Mouse (Mus musculus): ENCODE measurements around the gene Olfr622. TPM values are rescaled to one million over a fixed set of nuclear protein-coding genes. Genes with fewer than 3 reads are reported as not detected.

The Olfr622 gene
- not detected in 2 replicates for polyA plus RNA-seq (2015; fragmentation: Nextera tagmentation; extraction: Ambion mirVana)

DNA sequence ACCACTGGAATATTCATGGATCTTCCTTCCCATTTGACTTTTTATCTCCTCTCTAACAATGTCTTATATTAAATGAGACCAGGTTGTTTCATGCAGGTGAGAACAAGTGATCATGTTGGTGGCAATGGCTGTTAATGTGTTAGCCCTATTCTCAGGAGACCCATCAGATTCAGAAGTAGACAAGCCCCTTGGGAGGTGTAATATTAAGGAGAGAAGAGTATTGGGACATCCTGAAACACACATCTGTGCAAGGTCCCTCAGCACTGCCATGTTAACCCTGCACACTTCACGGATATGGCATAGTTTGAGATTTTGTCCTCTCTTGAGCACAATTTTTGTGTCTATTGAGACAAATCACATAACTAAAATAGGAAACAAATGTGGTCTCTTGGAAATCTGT is at the start of gene Olfr622:
TSS of gene Olfr622 (minus strand) at position 101 of the 400 bp plus-strand sequence.
- no peak for ATAC-seq
- Histone ChIP-seq H3K36me3 (ENCODE audit: control insufficient read depth, insufficient read depth) (no peaks in the 10 kb centered on the region), H3K4me3 (ENCODE audit: low read depth, low read length) (no peak within 1 kb of the TSS), H3K27ac (ENCODE audit: low read depth, low read length) (no peak within 1 kb of the TSS), H3K9ac (ENCODE audit: low read depth, low read length) (no peak within 1 kb of the TSS), H3K4me1 (replicated peaks; ENCODE audit: control insufficient read depth, insufficient read depth, low read length) (no peaks in the 10 kb centered on the region), H3K4me2 (replicated peaks; ENCODE audit: low read depth) (no peak within 1 kb of the TSS), H3K9me3 (ENCODE audit: control insufficient read depth) (no peaks in the 10 kb centered on the region), H3K27me3 (replicated peaks; ENCODE audit: control insufficient read depth, insufficient read depth, low read length) (no peaks in the 10 kb centered on the region)
- TF ChIP-seq CTCF (IDR thresholded peaks at IDR 0.05; ENCODE audit: low read depth) = no peak
- WGBS = 76% methylated on average over 1 of the region's 1 CpGs

DNA sequence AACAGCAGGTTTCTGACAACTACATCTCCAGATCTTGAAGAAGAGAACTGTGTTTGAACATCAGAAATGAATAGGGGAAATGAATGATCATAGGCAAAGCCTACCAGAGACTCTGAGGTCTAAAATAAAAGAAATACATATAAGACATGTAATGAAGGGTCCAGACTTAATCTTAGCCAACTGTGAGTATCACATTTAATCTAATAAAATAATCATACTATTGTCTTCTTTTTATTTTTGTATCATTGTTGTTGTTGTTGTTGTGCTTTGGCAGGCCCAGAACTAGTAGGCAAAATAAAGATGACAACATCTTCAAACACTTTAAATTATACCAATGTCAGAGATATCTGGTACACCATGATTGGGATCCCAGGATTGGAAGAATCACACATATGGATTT is 39.9 kb upstream of the Olfr622 start, which contains the start of gene Olfr625-ps1:
TSS of gene Olfr625-ps1 (plus strand) at position 301 of the 400 bp plus-strand sequence.
- no peak within 1 kb of the TSS for H3K9ac ChIP-seq (ENCODE audit: low read depth, low read length)
- no peak within 1 kb of the TSS for H3K4me2 ChIP-seq (replicated peaks; ENCODE audit: low read depth)
- H3K27ac ChIP-seq (ENCODE audit: low read depth, low read length) = no peak within 1 kb of the TSS
- no peaks in the 10 kb centered on the region for H3K9me3 ChIP-seq (ENCODE audit: control insufficient read depth)
- H3K4me3 ChIP-seq (ENCODE audit: low read depth, low read length) = no peak within 1 kb of the TSS
- no peaks in the 10 kb centered on the region for H3K36me3 ChIP-seq (ENCODE audit: control insufficient read depth, insufficient read depth)
- TF ChIP-seq CTCF (IDR thresholded peaks at IDR 0.05; ENCODE audit: low read depth) = no peak
- no peak for ATAC-seq
- H3K4me1 ChIP-seq (replicated peaks; ENCODE audit: control insufficient read depth, insufficient read depth, low read length) = no peaks in the 10 kb centered on the region
- no peaks in the 10 kb centered on the region for H3K27me3 ChIP-seq (replicated peaks; ENCODE audit: control insufficient read depth, insufficient read depth, low read length)

- no peak for TF ChIP-seq CTCF (IDR thresholded peaks at IDR 0.05; ENCODE audit: low read depth)
- H3K36me3 ChIP-seq (ENCODE audit: control insufficient read depth, insufficient read depth) = no peaks in the 10 kb centered on the region
- no peak within 1 kb of the TSS for H3K27ac ChIP-seq (ENCODE audit: low read depth, low read length)
- no peaks in the 10 kb centered on the region for H3K9me3 ChIP-seq (ENCODE audit: control insufficient read depth)
- no peak within 1 kb of the TSS for H3K4me3 ChIP-seq (ENCODE audit: low read depth, low read length)
- no peak for ATAC-seq
- H3K9ac ChIP-seq (ENCODE audit: low read depth, low read length) = no peak within 1 kb of the TSS
- H3K27me3 ChIP-seq (replicated peaks; ENCODE audit: control insufficient read depth, insufficient read depth, low read length) = no peaks in the 10 kb centered on the region
- H3K4me1 ChIP-seq (replicated peaks; ENCODE audit: control insufficient read depth, insufficient read depth, low read length) = no peaks in the 10 kb centered on the region
- 84% methylated on average over 2 of the region's 2 CpGs for WGBS
- H3K4me2 ChIP-seq (replicated peaks; ENCODE audit: low read depth) = no peak within 1 kb of the TSS
Observed at GRCm38 (mm10) chr7:103671091-103671490, 28.6 kb upstream of the Olfr622 start, which contains the start of gene Olfr624. Gene Olfr624 (minus strand): TSS chr7:103671191.

DNA sequence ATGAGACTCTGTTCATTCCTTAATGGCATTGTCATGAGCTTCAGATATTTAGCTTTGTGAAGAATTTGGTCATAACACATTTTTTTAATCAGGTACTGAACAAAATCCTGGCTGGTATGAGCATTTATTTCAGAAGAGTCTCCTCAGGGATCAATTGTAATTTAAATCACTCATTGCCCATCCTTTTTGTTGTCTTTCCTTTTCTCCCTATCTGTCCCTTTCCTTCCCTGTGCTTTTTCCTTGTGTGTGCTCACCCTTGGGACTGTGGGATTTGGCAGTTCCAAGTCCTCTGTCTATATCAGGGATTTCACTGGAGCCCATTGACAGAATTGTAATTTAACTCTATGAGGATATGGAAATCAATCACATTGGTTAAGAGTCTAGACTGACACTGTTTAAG is 21.1 kb upstream of the Olfr622 start, which contains the start of gene Olfr623:
TSS of gene Olfr623 (minus strand) at position 101 of the 400 bp plus-strand sequence.
- TF ChIP-seq CTCF (IDR thresholded peaks at IDR 0.05; ENCODE audit: low read depth) = no peak
- Histone ChIP-seq H3K9me3 (ENCODE audit: control insufficient read depth) (no peaks in the 10 kb centered on the region), H3K4me3 (ENCODE audit: low read depth, low read length) (no peak within 1 kb of the TSS), H3K27ac (ENCODE audit: low read depth, low read length) (no peak within 1 kb of the TSS), H3K4me1 (replicated peaks; ENCODE audit: control insufficient read depth, insufficient read depth, low read length) (no peaks in the 10 kb centered on the region), H3K27me3 (replicated peaks; ENCODE audit: control insufficient read depth, insufficient read depth, low read length) (no peaks in the 10 kb centered on the region), H3K9ac (ENCODE audit: low read depth, low read length) (no peak within 1 kb of the TSS), H3K4me2 (replicated peaks; ENCODE audit: low read depth) (no peak within 1 kb of the TSS), H3K36me3 (ENCODE audit: control insufficient read depth, insufficient read depth) (no peaks in the 10 kb centered on the region)
- no peak for ATAC-seq

DNA sequence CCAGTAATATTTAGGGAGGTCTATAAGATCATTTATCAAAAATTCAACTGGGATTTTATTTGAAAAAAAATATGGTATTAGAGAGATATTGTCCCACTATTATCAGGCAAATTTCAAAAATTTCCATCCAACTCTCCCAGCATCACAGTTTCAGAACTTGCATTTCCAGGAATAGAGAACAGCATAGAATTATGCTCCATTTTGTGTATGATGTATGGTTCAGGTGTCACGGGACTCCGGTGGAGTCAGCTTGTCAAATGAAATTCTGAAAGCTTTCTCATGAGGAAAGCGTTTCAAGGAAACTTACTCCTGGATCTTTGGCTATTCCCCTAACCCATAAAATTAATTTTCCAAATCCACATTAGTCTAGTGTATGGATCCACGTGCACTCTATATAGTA is 1.6 kb upstream of the Olfr622 start:
- Histone ChIP-seq H3K4me2 (replicated peaks; ENCODE audit: low read depth) (no peak overlapping the region), H3K9ac (ENCODE audit: low read depth, low read length) (no peak overlapping the region), H3K27me3 (replicated peaks; ENCODE audit: control insufficient read depth, insufficient read depth, low read length) (no peaks in the 10 kb centered on the region), H3K9me3 (ENCODE audit: control insufficient read depth) (no peaks in the 10 kb centered on the region), H3K36me3 (ENCODE audit: control insufficient read depth, insufficient read depth) (no peaks in the 10 kb centered on the region), H3K4me1 (replicated peaks; ENCODE audit: control insufficient read depth, insufficient read depth, low read length) (no peaks in the 10 kb centered on the region), H3K4me3 (ENCODE audit: low read depth, low read length) (no peak overlapping the region), H3K27ac (ENCODE audit: low read depth, low read length) (no peak overlapping the region)
- 0 out of 2 replicates have a peak, but pooled peaks have one; percentile 61 for ATAC-seq
- TF ChIP-seq CTCF (IDR thresholded peaks at IDR 0.05; ENCODE audit: low read depth) = no peak
- WGBS = 34% methylated on average over 4 of the region's 4 CpGs

DNA sequence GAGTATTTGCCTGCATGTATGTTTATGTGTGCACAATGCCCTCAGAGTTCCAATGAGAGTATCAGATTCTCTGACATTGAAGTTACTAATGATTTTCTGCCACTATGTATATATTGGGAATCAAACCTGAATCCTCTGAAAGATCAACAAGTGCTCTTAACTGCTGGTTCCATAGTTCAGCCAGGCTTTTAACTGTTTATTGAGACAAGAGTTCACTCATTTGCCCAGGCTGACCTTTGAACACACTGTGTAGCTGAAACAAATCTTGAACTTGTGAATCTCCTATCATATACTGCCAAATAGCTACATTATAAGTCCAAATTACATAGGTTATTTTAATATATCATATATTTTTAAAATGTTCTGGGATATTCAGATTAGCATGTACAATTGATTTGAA is 5.7 kb downstream of the Olfr622 start:
- Histone ChIP-seq H3K9me3 (ENCODE audit: control insufficient read depth) (no peaks in the 10 kb centered on the region), H3K4me1 (replicated peaks; ENCODE audit: control insufficient read depth, insufficient read depth, low read length) (no peaks in the 10 kb centered on the region), H3K4me2 (replicated peaks; ENCODE audit: low read depth) (no peak overlapping the region), H3K9ac (ENCODE audit: low read depth, low read length) (no peak overlapping the region), H3K4me3 (ENCODE audit: low read depth, low read length) (no peak overlapping the region), H3K27ac (ENCODE audit: low read depth, low read length) (no peak overlapping the region), H3K36me3 (ENCODE audit: control insufficient read depth, insufficient read depth) (no peaks in the 10 kb centered on the region), H3K27me3 (replicated peaks; ENCODE audit: control insufficient read depth, insufficient read depth, low read length) (no peaks in the 10 kb centered on the region)
- 0 out of 2 replicates have a peak, but pooled peaks have one; percentile 33 for ATAC-seq
- no peak for TF ChIP-seq CTCF (IDR thresholded peaks at IDR 0.05; ENCODE audit: low read depth)

GRCm38 (mm10) chr7:103612434-103612833 is 30.1 kb downstream of the Olfr622 start, which contains the start of gene Olfr620:
Gene Olfr620 (minus strand): TSS chr7:103612534.
- Histone ChIP-seq H3K27me3 (replicated peaks; ENCODE audit: control insufficient read depth, insufficient read depth, low read length) (no peaks in the 10 kb centered on the region), H3K4me1 (replicated peaks; ENCODE audit: control insufficient read depth, insufficient read depth, low read length) (no peaks in the 10 kb centered on the region), H3K9ac (ENCODE audit: low read depth, low read length) (no peak within 1 kb of the TSS), H3K4me2 (replicated peaks; ENCODE audit: low read depth) (no peak within 1 kb of the TSS), H3K36me3 (ENCODE audit: control insufficient read depth, insufficient read depth) (no peaks in the 10 kb centered on the region), H3K27ac (ENCODE audit: low read depth, low read length) (no peak within 1 kb of the TSS), H3K9me3 (ENCODE audit: control insufficient read depth) (no peaks in the 10 kb centered on the region), H3K4me3 (ENCODE audit: low read depth, low read length) (no peak within 1 kb of the TSS)
- 71% methylated on average over 2 of the region's 2 CpGs for WGBS
- TF ChIP-seq CTCF (IDR thresholded peaks at IDR 0.05; ENCODE audit: low read depth) = no peak
- no peak for ATAC-seq

Measured in intestine, postnatal 0 days (tissue).